Mouse (Mus musculus) left cerebral cortex, postnatal 36 days (tissue): ENCODE data around the gene Lnx2. TPM values are rescaled to one million over a fixed set of nuclear protein-coding genes. Genes with fewer than 3 reads are reported as not detected.

Experiments used
- DNase-seq, 2 experiments: peaks; one replicate each; pipeline ENCODE4 v3.0.0; 2021 to 2022; ENCODE audit warnings: low spot score in 2 of 2, mixed read lengths in 1 of 2
- intact Hi-C: fragments of 180-260 bp; cut with DNase I; formaldehyde crosslinking; loops from one replicate; pipeline ENCODE4 v1.15.1; 2025
- total RNA-seq, 2 experiments: library from RNA; stranded (reverse); gene quantifications; 2 replicates each; pipeline ENCODE4 v1.2.3; 2021

Gene Lnx2
- total RNA-seq, 2 experiments from 2014 or later: 5.0 to 5.8 TPM

DNA sequence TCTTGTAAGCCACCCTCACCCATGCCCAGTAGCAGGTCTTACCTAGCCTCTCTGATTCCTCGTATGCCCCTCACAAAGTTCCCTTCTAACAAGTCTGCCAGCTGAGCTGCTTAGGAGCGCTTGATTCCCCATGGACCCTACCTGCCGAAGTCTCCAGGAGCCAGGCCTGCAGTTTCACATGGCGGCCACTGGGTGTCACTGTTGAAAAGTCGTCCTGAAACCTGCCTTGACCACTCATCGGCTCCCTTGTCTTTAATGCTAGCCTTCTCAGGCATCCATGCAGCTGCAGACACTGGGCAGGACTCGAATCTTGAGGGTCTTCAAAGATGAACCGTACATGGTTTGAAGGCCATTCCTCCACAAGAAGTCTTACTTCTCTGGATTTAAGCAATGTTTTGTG lies 93.2 kb downstream of the Lnx2 start:
- intact Hi-C loops: loop anchor here (2.0 to 10.0 kb wide), 2 partner anchors 244 to 332 kb away; no protein-coding TSS in a partner anchor
- peak; percentile 32 to 46 for DNase-seq

DNA sequence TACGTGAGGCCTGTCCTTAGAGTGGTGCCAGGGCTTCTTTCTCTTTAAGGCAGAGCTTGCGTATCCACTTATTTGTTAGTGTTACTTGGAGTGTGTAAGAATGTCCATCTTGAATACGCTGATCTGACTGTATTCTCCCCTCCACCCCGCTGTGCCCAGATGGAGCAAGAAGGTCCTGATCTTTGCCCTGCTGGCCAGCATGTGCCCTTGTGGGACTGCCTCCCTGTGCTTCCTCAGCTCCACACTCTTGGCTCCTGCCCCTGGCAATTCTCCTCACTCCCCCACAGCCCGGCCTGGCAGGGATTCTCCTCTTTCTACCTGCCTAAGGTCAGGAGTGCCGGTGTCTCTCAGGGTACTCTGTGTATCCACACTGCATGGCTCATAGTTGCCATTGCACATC lies 95.0 kb downstream of the Lnx2 start:
- DNase-seq: no peak
- intact Hi-C loops: loop anchor here (10.0 kb wide), 1 partner anchor 333 kb away; no protein-coding TSS in a partner anchor

DNA sequence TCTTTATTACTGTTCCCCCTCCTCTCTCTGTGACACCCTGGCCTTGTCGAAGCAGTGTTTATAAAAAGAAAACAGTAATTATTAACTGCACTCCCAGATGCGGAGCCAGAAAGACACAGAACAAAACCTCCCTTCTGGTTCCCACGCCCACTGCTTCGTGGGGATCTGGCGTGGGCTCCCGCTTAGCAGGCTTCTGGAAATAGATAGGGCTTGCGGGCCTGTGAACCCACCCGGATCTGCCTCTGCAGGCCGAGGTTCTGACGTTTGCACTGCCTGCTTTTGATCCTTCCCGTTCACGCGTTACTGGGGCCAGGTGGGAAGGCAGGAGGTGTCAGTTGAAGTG lies 101.6 kb downstream of the Lnx2 start:
- intact Hi-C loops: no loop called here
- no peak for DNase-seq

DNA sequence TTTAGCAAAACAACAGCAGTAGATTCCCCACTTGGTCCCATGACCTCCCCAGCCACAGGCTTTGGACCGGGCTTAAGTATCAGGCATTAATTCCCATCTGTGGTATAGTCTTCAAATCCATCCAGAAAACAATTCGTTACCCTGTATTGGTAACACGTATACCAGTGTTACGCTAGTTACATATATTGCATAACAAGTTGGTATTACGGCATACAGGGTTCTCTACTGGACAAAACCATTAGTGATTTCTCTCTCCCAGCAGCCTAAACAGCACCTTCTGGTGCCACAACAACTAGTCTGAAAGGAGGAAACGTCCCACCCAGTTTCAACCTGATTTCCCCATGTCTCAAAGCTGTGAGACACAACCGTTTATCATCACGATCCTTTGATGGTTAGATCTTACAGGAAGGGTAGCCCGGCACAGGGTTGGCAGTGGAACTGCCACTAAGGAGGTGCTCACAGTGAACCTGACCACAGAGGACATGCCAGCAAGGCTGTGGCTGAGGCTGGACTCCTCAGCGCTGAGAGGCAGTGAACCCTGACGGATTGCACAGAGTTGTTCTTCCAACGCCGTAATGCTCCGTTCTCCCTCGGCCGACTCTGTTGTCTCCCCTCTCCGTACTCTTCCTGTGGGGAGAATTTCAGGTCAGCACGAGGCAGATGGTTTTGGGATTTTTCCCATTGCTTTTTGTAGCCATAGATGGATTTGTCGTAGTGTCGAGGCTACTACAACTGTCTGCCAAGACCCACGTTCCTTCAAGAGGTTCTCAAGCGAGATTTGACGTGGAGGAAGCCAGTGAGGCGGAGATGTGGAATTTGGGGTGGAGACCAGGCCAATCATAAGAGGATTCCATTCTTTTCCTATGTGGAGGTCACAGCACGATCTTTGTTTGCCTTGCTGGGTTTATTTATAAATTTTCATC lies 102.3 kb downstream of the Lnx2 start:
- DNase-seq: no peak
- intact Hi-C loops: no loop called here

DNA sequence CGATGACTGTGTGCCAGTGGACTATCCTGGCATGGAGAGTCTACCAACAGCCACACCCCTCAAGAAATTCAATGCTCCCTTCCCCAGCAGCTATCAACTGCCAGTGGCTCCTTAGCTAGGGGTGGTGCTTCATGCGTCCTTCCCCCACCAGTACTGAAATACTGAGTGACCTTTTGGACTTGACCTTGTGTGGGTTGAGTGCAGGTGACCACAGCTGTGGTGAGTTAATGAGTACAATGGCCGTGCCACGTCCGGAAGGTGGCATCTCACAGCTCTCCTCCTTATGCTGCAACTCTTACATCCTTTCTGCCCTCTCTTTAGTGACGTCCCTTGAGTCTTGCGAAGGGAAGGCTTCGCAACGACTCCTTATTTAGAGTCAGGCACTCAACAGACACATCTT lies 103.0 kb downstream of the Lnx2 start:
- intact Hi-C loops: no loop called here
- no peak for DNase-seq

DNA sequence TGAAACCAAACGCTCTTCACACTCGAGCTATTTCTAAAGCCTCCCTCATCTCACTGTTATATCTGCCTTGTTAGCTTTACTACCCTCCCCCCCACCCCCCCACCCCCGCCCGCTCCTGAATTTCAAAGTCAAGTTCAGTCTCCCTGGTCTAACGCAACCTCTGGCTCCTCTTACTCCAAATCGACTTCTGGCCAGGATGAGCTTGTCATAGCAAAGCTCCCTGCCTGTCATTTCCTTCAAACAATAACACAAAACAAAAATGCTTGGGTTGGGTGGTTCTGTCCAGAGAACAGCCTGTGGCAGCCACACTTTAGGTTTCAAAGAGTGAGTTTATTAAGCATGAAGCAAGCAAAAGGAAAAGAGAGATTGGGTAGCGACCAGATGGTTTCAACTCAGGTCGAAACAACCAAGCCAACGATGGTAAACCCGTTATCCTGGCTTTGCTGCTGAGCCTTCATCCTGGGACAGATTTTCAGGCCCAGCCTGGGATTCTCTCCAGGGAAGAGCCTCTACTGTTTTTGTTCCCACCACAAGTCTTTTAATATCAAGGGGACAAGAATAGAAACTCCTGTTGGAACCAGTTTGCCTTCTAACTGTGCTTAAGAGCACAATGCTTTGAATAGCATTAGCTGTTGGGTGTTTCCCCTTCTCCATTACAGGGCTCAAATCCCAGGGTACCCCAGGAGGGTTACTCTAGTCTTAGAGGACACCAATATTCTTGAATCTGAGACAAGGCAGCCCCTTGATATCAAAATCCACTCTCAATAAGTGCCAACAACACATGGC lies 104.4 kb downstream of the Lnx2 start:
- no peak for DNase-seq
- intact Hi-C loops: no loop called here

DNA sequence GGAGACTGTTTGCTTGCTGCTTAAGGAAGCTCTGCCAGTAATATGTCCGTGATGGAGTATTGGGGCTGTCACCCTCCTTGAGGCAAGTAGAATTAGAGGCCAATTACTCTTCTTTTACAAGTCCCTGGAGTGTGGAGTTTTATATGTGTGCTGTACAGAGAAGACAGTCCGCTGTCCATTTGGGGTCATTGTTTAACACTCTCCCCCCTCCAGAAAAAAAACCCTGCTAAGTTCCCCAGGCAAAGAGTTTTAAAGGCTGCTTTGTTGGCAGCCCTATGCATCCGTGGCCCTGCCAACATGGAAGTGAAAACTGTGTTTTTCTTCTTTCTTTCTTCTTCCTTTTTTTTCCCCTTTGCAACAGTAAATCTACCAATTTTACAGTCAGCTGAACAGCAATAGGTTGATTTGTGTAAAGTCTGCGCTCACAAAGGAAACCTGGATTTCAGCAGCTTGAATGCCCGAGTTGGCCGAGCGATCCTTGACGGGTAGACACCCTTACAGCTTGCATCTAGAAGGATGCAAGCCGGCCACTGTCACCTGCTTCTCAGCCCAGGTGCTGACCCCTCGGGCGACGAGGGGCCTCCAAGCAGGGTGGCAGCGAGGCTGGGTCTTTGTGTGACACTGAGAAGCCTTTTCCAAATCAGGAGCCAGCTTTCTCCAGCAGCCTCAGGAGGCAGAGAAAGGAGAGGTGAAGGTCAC lies 107.5 kb downstream of the Lnx2 start:
- intact Hi-C loops: no loop called here

More for the DNA sequence above, 107.5 kb downstream of the Lnx2 start:
- DNase-seq: no peak

Other genes with a start within 250 kb of the Lnx2 start
- 100 to 1,000 TPM; 164 to 189 TPM for gene Rpl21, start 243.7 kb downstream of the Lnx2 start, total RNA-seq
- 1 to 10 TPM; 6.7 to 9.1 TPM for gene Rasl11a, start 231.5 kb downstream of the Lnx2 start, total RNA-seq
- gene Gtf3a, start 127.9 kb downstream of the Lnx2 start, total RNA-seq: 10 to 100 TPM; 21.0 to 27.2 TPM
- 10 to 100 TPM; 18.5 to 19.9 TPM for gene Mtif3, start 112.8 kb downstream of the Lnx2 start, total RNA-seq
- 10 to 100 TPM; 61.3 to 78.1 TPM for gene Polr1d, start 464 bp upstream of the Lnx2 start, total RNA-seq
- under 1 TPM; 0.17 to 0.52 TPM for gene Gsx1, start 112.1 kb upstream of the Lnx2 start, total RNA-seq
- not detected for gene Pdx1, start 193.4 kb upstream of the Lnx2 start, total RNA-seq
- not detected for gene Cdx2, start 230.7 kb upstream of the Lnx2 start, total RNA-seq
- gene Urad, start 245.9 kb upstream of the Lnx2 start, total RNA-seq: not detected